ENCODE assay signal across 37 mouse cellular contexts in genomic region chr11:78354905-78355304, GRCm38 (mm10). TPM values are rescaled to one million over a fixed set of nuclear protein-coding genes. Genes with fewer than 3 reads are reported as not detected.
"Had no signal": no experiment of that assay in that cellular context is flagged by ENCODE, and none has a peak within 500 bp of the region (broad histone marks: within the 10 kb centered on the region; RNA-seq: fewer than 3 reads in every experiment).

No protein-coding gene starts in this region.

- H3K4me1 ChIP-seq: hindbrain, embryonic 12.5 days; hindbrain, embryonic 13.5 days; hindbrain, embryonic 15.5 days had no signal

- H3K4me2 ChIP-seq: heart, embryonic 12.5 days; heart, embryonic 13.5 days; heart, embryonic 15.5 days; hindbrain, embryonic 12.5 days; hindbrain, embryonic 13.5 days; hindbrain, embryonic 14.5 days; hindbrain, embryonic 15.5 days; intestine, embryonic 15.5 days; kidney, embryonic 15.5 days had no signal

- H3K9me3 ChIP-seq: heart, embryonic 12.5 days; heart, embryonic 13.5 days; heart, embryonic 15.5 days; hindbrain, embryonic 10.5 days; hindbrain, embryonic 12.5 days; hindbrain, embryonic 13.5 days; hindbrain, embryonic 15.5 days; intestine, embryonic 15.5 days; kidney, embryonic 15.5 days had no signal

- H3K36me3 ChIP-seq: heart, embryonic 12.5 days; heart, embryonic 13.5 days; heart, embryonic 15.5 days; hindbrain, embryonic 13.5 days; hindbrain, embryonic 15.5 days; intestine, embryonic 15.5 days; kidney, embryonic 15.5 days had no signal

- DNase-seq: kidney, adult 11 months; layer of hippocampus, adult 9-11 months had no signal

- H3K4me3 ChIP-seq: heart, embryonic 12.5 days; heart, embryonic 13.5 days; heart, embryonic 15.5 days; hindbrain, embryonic 10.5 days; hindbrain, embryonic 12.5 days; hindbrain, embryonic 13.5 days; hindbrain, embryonic 15.5 days; intestine, embryonic 15.5 days; kidney, embryonic 15.5 days; layer of hippocampus, adult 2 months; left cerebral cortex, adult 2 months had no signal

- H3K9ac ChIP-seq: heart, embryonic 12.5 days; heart, embryonic 13.5 days; heart, embryonic 15.5 days; hindbrain, embryonic 12.5 days; hindbrain, embryonic 13.5 days; hindbrain, embryonic 14.5 days; hindbrain, embryonic 15.5 days; intestine, embryonic 15.5 days; kidney, embryonic 15.5 days had no signal

- H3K27me3 ChIP-seq: hindbrain, embryonic 12.5 days; hindbrain, embryonic 13.5 days; hindbrain, embryonic 15.5 days; intestine, embryonic 15.5 days; kidney, embryonic 15.5 days had no signal

- H3K27ac ChIP-seq: heart, embryonic 13.5 days; heart, embryonic 15.5 days; hindbrain, embryonic 10.5 days; hindbrain, embryonic 12.5 days; hindbrain, embryonic 13.5 days; hindbrain, embryonic 14.5 days; hindbrain, embryonic 15.5 days; hindbrain, postnatal 0 days; intestine, embryonic 15.5 days; kidney, embryonic 15.5 days; kidney, postnatal 0 days; layer of hippocampus, adult 2 months; left cerebral cortex, adult 2 months had no signal

RNA-seq across cellular contexts. Expression of gene Foxn1, which starts 31.5 kb away (rescaled TPM):
- total RNA-seq: heart, postnatal 10 days; heart, postnatal 25 days; heart, postnatal 36 days; heart, postnatal 4 days; hematopoietic stem cell, adult 5-6 weeks; hindbrain, postnatal 0 days; layer of hippocampus, adult 18-20 months; layer of hippocampus, adult 2 months; layer of hippocampus, postnatal 10 days; layer of hippocampus, postnatal 14 days; layer of hippocampus, postnatal 25 days; layer of hippocampus, postnatal 36 days; left cerebral cortex, adult 18-20 months; left cerebral cortex, adult 2 months had no signal
- polyA plus RNA-seq: heart, embryonic 12.5 days; heart, embryonic 14.5 days; heart, postnatal 0 days; hindbrain, embryonic 10.5 days; hindbrain, embryonic 12.5 days; hindbrain, embryonic 13.5 days; hindbrain, embryonic 14.5 days; hindbrain, embryonic 15.5 days; hindbrain, embryonic 16.5 days; hindbrain, postnatal 0 days; inflammation-experienced regulatory T-cells, adult 6 months; intestine, embryonic 14.5 days; intestine, embryonic 15.5 days; intestine, embryonic 16.5 days; intestine, postnatal 0 days; kidney, embryonic 14.5 days; kidney, embryonic 16.5 days; kidney, postnatal 0 days; large intestine, adult 2 months had no signal
